Mouse (Mus musculus) midbrain, postnatal 0 days (tissue): ENCODE measurements around the gene Hdac4. TPM values are rescaled to one million over a fixed set of nuclear protein-coding genes. Genes with fewer than 3 reads are reported as not detected.

Experiments used
- ATAC-seq: fragments of 200-750 bp; cut with Nextera tagmentation; 2 replicates; pipeline ENCODE4 v1.8.0; 2017; ENCODE audit warnings: moderate number of reproducible peaks, mild to moderate bottlenecking, moderate TSS enrichment, moderate library complexity; ENCODE audit not compliant: low FRiP score
- DNase-seq: peaks from one replicate; pipeline ENCODE4 v3.0.0-alpha.2; 2015; ENCODE audit warnings: low spot score
- H3K27ac ChIP-seq: fragments of 300-500 bp; sonication (generic); 2 replicates; pipeline ENCODE4 v1.5.1; 2014; ENCODE audit warnings: low read depth, mild to moderate bottlenecking, low read length, mixed read lengths
- H3K27me3 ChIP-seq: fragments of 300-500 bp; sonication (generic); 2 replicates; pipeline ENCODE4 v1.6.1; 2014; ENCODE audit warnings: low read length, control low read depth, mixed read lengths; ENCODE audit not compliant: insufficient read depth
- H3K36me3 ChIP-seq: fragments of 300-500 bp; sonication (generic); 2 replicates; pipeline ENCODE4 v1.6.1; 2014; ENCODE audit warnings: low read length, control low read depth, mixed read lengths; ENCODE audit not compliant: insufficient read depth
- H3K4me1 ChIP-seq: fragments of 300-500 bp; sonication (generic); 2 replicates; pipeline ENCODE4 v1.6.1; 2014; ENCODE audit warnings: mild to moderate bottlenecking, control low read depth, antibody characterized with exemption, low read length, mixed read lengths; ENCODE audit not compliant: insufficient read depth
- H3K4me2 ChIP-seq: fragments of 300-500 bp; sonication (generic); 2 replicates; pipeline ENCODE4 v1.6.1; 2014; ENCODE audit warnings: low read depth, mild to moderate bottlenecking, low read length, mixed read lengths; ENCODE audit not compliant: poor library complexity, severe bottlenecking
- H3K4me3 ChIP-seq: fragments of 300-500 bp; sonication (generic); 2 replicates; pipeline ENCODE4 v1.5.1; 2014; ENCODE audit warnings: low read depth, mild to moderate bottlenecking, low read length, moderate library complexity
- H3K9ac ChIP-seq: fragments of 300-500 bp; sonication (generic); replicated peaks from 2 replicates; pipeline ENCODE4 v1.6.1; 2014; ENCODE audit warnings: mild to moderate bottlenecking, low read length, moderate library complexity, mixed read lengths; ENCODE audit not compliant: poor library complexity, severe bottlenecking
- H3K9me3 ChIP-seq: fragments of 300-500 bp; sonication (generic); 2 replicates; pipeline ENCODE4 v1.6.1; 2016; ENCODE audit warnings: low read length, control low read depth
- CTCF ChIP-seq: IDR thresholded peaks from 2 replicates; pipeline ENCODE4 v1.5.1; 2016; ENCODE audit warnings: antibody characterized with exemption, mild to moderate bottlenecking
- WGBS: fragments of 180-500 bp; shearing (Covaris S2); extraction: QIAGEN DNeasy Blood & Tissue Kit; methylation state at CpG from one replicate; pipeline ENCODE4 v1.1.7; 2014; 5-methylcytosine and 5-hydroxymethylcytosine counted together
- polyA plus RNA-seq: library from polyadenylated mRNA; unstranded; fragments of >200 nt; fragmentation: Nextera tagmentation; extraction: Ambion mirVana; gene quantifications from 2 replicates; pipeline ENCODE4 v1.2.1, GENCODE M21; 2015
- total RNA-seq: library from RNA; depleted of rRNA; stranded (reverse); fragments of >200 nt; gene quantifications from 2 replicates; pipeline ENCODE4 v1.2.3, GENCODE M21; 2014

Hdac4 gene
- total and polyA plus RNA-seq, 2 experiments from 2014 or later = 18.1 to 51.8 TPM

- no peaks in the 10 kb centered on the region for H3K4me1 ChIP-seq
- no peaks in the 10 kb centered on the region for H3K27me3 ChIP-seq
- H3K9ac ChIP-seq = no peak overlapping the region
- no peaks in the 10 kb centered on the region for H3K36me3 ChIP-seq
- no peak for ATAC-seq
- no peak for DNase-seq
- no peak for TF ChIP-seq CTCF
- H3K4me2 ChIP-seq = no peak overlapping the region
- H3K4me3 ChIP-seq = no peak overlapping the region
- 78% methylated on average over 2 of the region's 2 CpGs for WGBS
- H3K9me3 ChIP-seq = no peaks in the 10 kb centered on the region
- H3K27ac ChIP-seq = no peak overlapping the region
Observed at GRCm38 (mm10) chr1:91917596-91917995, 277.9 kb downstream of the Hdac4 start.

GRCm38 (mm10) chr1:91915961-91916360 lies 279.5 kb downstream of the Hdac4 start:
- DNase-seq (no peak), ATAC-seq (no peak)
- WGBS = 67% methylated on average over 5 of the region's 5 CpGs
- H3K27me3 ChIP-seq = no peaks in the 10 kb centered on the region
- H3K9me3 ChIP-seq = no peaks in the 10 kb centered on the region
- no peak overlapping the region for H3K4me2 ChIP-seq
- no peak overlapping the region for H3K9ac ChIP-seq
- no peak overlapping the region for H3K4me3 ChIP-seq
- no peaks in the 10 kb centered on the region for H3K36me3 ChIP-seq
- H3K27ac ChIP-seq = no peak overlapping the region
- no peaks in the 10 kb centered on the region for H3K4me1 ChIP-seq
- no peak for TF ChIP-seq CTCF

DNA sequence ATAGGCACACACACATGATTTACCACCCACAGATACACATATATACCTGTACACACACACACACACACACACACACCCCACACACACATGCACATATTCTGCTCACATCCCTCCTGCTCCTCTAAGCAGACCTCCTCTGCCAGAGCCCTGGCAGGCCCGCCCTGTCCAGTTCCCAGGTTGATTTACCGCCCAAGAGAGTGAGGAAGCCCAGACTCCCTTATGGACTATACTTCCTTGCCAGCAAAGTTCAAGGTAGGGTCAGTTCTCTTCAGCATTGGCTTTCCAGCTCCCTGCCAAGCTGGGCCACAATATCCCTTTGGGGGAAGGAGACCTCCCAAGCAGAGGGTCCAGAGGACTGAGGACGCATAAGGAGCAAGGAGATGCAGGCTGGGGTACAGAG lies 280.9 kb downstream of the Hdac4 start:
- no peak overlapping the region for H3K4me3 ChIP-seq
- no peak for TF ChIP-seq CTCF
- no peaks in the 10 kb centered on the region for H3K9me3 ChIP-seq
- DNase-seq (no peak), ATAC-seq (no peak)
- H3K4me1 ChIP-seq = no peaks in the 10 kb centered on the region
- 65% methylated on average over 3 of the region's 3 CpGs for WGBS
- no peak overlapping the region for H3K27ac ChIP-seq
- no peaks in the 10 kb centered on the region; the same call in 1 of the 2 replicates for H3K27me3 ChIP-seq
- H3K9ac ChIP-seq = no peak overlapping the region
- no peak overlapping the region for H3K4me2 ChIP-seq
- H3K36me3 ChIP-seq = no peaks in the 10 kb centered on the region

DNA sequence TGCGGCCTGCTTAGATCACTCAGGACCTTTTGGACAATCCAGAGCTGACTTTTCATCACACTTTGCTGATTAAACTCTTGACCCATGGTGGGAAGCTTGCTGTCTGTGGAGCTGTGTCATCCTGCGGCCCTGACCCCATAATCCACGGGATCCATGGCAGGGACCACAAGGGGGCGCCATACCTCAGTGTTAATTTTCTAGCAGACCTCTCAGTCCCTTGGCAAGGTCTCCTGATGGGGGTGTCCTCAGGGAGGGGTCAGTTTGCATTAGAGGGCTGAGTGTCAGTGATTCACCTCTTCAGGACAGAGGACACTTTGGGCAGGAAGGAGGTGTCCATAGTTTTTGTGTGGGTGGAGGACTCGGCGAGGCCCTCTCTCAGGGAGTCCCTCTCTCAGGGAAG lies 281.6 kb downstream of the Hdac4 start:
- peak; percentile 61 for TF ChIP-seq CTCF
- WGBS = 45% methylated on average over 6 of the region's 6 CpGs
- no peak for DNase-seq
- Histone ChIP-seq H3K9ac (no peak overlapping the region), H3K36me3 (no peaks in the 10 kb centered on the region), H3K4me2 (no peak overlapping the region), H3K27me3 (no peaks in the 10 kb centered on the region; the same call in 1 of the 2 replicates), H3K27ac (no peak overlapping the region), H3K4me3 (no peak overlapping the region), H3K4me1 (no peaks in the 10 kb centered on the region), H3K9me3 (no peaks in the 10 kb centered on the region)
- ATAC-seq = no peak

GRCm38 (mm10) chr1:91912227-91913119 lies 283.0 kb downstream of the Hdac4 start:
- no peaks in the 10 kb centered on the region; the same call in 1 of the 2 replicates for H3K27me3 ChIP-seq
- H3K4me1 ChIP-seq = no peaks in the 10 kb centered on the region
- no peak overlapping the region for H3K4me2 ChIP-seq
- no peak overlapping the region for H3K27ac ChIP-seq
- 59% methylated on average over 10 of the region's 10 CpGs for WGBS
- no peaks in the 10 kb centered on the region for H3K36me3 ChIP-seq
- ATAC-seq (no peak), DNase-seq (no peak)
- H3K9ac ChIP-seq = no peak overlapping the region
- no peak overlapping the region for H3K4me3 ChIP-seq
- H3K9me3 ChIP-seq = no peaks in the 10 kb centered on the region
- no peak for TF ChIP-seq CTCF

DNA sequence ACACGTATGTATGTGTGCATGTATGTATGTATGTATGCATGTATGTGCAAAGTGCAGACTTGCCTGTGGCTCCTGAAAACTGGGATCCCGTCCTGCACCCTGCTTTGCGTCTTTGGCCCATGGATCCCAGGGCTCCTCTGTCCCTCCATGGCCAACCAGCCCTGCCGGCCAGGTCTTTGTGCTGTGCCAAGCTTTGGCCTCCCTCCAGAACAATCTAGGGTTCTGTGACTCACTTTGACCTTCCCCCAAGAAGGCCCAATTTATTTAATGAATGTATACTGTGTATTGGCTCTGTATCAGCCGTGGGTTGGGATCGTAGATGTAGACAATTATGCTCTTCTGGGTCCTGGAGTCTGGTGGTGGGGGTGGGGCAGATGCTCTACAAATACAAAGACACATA lies 290.2 kb downstream of the Hdac4 start:
- no peak for DNase-seq
- WGBS = 87% methylated on average over 6 of the region's 6 CpGs
- H3K27ac ChIP-seq = no peak overlapping the region
- no peaks in the 10 kb centered on the region for H3K36me3 ChIP-seq
- no peaks in the 10 kb centered on the region for H3K9me3 ChIP-seq
- H3K4me3 ChIP-seq = no peak overlapping the region
- H3K9ac ChIP-seq = no peak overlapping the region
- H3K27me3 ChIP-seq = no peaks in the 10 kb centered on the region; the same call in 1 of the 2 replicates
- no peak for ATAC-seq
- no peak overlapping the region for H3K4me2 ChIP-seq
- H3K4me1 ChIP-seq = no peaks in the 10 kb centered on the region
- no peak for TF ChIP-seq CTCF
